Mouse (Mus musculus): ENCODE data around the gene Lpar3.
A peak's percentile ranks its signal among the peaks of the same experiment; 100 is the strongest.

The Lpar3 gene

GRCm38 (mm10) chr3:146315414-146315813, 94.7 kb downstream of the Lpar3 start:
- no peak for DNase-seq

- DNase-seq = no peak
These were observed 95.5 kb downstream of the Lpar3 start for GRCm38 (mm10) chr3:146316293-146316692.

GRCm38 (mm10) chr3:146317366-146317765, 96.6 kb downstream of the Lpar3 start:
- DNase-seq = no peak

DNA sequence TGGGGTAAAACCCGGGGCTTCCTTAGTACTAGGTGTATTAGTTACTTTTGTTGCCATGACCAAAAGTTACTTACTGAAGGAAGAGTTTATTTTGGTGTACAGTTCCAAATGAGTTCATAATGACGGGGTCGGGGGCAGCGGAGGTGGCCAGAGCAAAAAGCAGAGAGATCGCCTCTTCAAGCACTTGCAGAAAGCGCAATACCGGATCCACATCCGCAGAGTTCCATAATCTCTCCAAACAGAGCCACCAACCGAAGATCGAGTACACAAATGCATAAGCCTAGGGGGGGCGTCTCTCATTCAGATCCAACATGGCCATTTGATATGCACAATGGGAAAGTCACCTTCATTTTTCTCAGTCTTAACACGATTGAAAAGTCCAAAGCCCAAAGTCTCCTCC, 97.1 kb downstream of the Lpar3 start:
- DNase-seq = no peak

DNA sequence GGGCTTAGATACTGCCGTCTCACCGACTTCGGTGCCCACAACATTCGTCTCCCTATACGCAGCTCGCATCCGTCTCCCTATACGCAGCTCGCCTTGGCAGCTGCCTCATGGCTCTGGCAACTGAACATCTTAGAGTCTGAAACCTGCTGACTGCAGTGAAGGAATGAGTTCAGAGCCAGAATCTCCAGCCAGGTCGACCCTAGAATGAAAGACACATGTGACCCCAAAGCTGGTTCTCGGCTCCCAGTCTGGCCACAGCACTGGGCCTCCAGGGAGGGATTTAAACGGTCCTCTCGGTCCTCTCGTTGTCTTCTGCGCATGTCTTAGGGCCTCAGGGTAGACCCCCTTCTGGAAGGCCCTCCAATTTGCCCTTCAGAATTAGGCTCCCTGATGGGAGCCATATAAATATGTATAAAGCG, 97.8 kb downstream of the Lpar3 start:
- DNase-seq = no peak

DNA sequence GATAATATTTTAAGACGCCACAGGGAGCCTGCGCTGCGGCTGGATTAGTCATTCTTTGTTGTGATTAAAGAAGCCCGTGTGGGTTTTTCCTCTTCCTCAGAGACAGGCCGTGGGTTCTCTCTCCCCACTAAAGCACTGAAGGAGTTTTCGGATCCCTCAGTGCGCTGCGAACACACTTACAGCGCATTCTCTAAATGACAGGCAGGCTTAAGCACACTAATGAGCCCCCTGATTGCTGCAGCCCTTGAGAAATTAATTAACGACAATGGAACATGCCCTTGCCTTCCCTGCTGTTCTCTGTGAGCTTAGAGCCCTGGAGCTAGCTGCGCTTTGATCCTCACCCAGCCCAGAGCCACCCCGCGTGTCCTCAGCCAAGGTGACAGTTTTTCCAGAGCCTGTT, 98.2 kb downstream of the Lpar3 start:
- DNase-seq = no peak

DNA sequence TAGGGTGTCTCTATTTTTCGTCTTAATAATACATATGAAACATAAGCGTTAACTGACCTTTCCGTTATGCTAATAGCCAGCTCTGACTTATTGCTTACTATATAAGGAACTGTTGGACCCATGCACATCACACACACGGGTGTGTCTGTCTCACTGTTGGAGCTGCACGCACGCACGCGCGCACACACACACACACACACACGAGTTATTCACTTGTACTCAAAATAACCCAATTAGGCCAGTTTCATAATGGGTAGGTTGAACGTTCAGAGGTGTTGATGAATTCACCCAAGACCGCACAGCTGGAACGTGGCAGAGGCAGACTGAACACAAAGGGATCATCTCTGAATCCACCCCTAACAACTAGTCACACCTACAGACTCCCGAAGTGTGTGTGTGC, 98.7 kb downstream of the Lpar3 start:
- no peak for DNase-seq

DNA sequence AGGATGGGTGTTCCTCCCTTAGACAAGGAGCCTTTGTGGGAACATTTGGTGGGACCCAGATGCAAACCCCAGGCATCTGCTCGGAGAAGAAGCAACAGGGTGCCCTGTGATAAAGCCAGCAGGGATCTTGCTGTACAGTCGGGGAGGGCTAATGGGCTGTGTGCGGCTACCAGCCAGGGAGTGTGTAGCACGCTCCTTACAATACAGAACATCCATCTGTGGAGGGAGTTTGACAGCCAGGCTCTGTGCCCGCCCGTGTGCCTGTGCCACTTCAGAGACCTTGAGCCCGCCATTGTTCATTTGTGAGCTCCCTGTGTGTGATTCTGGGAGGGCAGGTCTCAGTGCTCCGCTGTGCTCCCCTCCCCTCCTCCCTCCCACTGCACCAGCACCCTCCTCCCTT, 104.2 kb downstream of the Lpar3 start:
- no peak for DNase-seq

DNA sequence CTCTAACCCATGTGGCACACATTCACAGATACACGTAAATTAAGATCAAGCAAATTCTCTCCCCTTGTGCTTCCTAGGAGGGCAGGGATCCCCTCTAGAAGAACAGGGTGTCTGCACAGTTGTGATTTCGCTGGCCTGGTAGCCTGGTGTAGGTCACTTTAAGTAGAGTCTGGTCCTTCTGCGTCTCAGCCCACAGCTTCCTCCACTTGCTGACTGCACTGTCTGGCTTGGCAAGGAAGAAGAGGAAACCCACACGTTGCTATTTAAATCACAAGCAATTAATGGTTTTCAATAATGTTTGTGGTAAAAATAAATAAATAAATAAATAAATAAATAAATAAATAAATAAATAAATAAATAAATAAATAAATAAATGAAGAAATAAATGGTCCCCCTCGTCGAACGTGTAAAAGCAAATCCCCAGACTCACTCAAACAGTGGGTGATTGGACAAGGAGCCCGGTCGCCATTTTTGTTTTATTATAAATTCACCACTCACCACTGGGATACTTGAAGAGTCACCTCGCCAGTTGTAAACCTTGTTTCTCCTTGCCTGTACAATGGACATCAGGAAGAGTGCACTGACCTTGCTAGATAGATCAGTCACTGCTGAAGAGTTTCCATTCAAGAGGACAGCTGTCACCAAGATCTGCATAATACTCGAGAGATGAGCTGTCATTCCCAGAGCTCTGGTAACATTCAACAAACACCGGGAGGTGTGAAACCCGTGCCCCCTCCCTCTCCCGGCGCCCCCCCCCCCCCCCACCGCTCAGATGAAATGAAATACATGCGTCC, 106.2 kb downstream of the Lpar3 start:
- DNase-seq = no peak

GRCm38 (mm10) chr3:146327537-146328255, 106.9 kb downstream of the Lpar3 start:
- peak; percentile 72 to 73 for DNase-seq

GRCm38 (mm10) chr3:146328749-146329148, 108.0 kb downstream of the Lpar3 start:
- DNase-seq = peak; percentile 71 to 74

DNA sequence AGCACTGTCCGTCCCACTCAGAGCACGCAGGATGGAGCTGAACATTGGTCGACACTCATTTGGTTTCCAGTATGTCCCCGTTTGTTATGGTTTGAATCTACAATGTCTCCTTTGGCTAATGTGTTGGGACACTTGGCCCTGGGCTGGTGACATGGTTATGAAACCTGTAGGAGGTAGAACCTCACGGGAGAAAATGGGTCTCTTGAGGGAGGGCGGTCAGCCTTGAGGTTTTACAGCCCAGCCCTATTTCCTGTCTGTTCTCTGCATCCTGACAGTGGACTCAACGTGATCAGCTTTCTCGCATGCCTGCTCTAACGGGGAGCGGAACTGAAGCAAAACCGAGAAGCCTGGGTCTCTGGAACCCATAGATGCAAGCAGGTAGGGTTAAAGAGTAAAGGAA, 111.1 kb downstream of the Lpar3 start:
- DNase-seq = no peak

- DNase-seq = no peak
These were observed 112.5 kb downstream of the Lpar3 start for GRCm38 (mm10) chr3:146333270-146333669.

- no peak for DNase-seq
These were observed 113.3 kb downstream of the Lpar3 start for GRCm38 (mm10) chr3:146334070-146334469.
